Mouse (Mus musculus): ENCODE results near the gene Slc39a10.

DNA sequence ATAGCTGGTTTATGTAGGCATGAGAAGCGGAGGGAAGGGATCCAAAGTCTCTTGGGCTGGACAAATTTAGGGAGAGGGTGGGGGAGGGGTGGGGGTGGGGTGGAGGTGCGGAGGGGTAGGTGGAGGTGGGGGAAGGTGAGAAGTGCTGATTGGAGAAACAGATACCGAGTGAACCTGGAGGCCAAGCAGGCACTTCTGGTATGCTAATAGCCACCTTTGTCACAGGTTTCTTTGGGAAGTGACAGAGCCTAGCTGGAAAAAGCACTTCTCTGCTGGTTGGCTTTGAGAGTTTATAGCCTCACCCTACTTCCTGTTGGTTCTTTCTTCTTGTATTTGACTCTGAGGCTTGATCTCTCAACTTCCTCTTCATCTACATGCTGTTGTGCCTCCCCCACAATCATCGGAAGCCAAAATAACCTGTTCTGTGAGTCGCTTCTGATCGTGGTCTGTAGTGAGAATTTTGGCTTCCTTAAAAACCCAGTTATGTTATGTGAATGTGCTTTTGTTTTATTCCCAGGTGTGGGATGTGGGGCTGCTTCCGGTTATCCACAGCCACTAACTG, 1.7 kb upstream of the Slc39a10 start:
- no peak for TF ChIP-seq CTCF (IDR thresholded peaks at IDR 0.05; ENCODE audit: extremely low read depth, insufficient read depth, low read length)
- TF ChIP-seq POLR2A (IDR thresholded peaks at IDR 0.05; ENCODE audit: extremely low read depth, insufficient read depth, low read length): no peak
